Mouse (Mus musculus): Measurements from ENCODE around the gene Tob2. TPM values are rescaled to one million over a fixed set of nuclear protein-coding genes. Genes with fewer than 3 reads are reported as not detected.

Tob2 gene
- total RNA-seq (2012; rRNA removed) (21.8 and 25.3 TPM in 2 replicates), total RNA-seq (2014; rRNA removed) (5.0 and 5.6 TPM in 2 replicates), polyA plus RNA-seq (2012; ENCODE audit: insufficient read length, low read depth) (18.9 and 22.0 TPM in 2 replicates)

GRCm38 (mm10) chr15:81858517-81859329 lies at the start of gene Tob2:
Gene Tob2 (minus strand): TSS chr15:81858796.
- in situ Hi-C loops (cut with MboI; ENCODE audit: low pct_ligation_motif_present, low pct_unique_long_range_greater_than_20kb, low sequenced_read_pairs), result no loop called here
- peaks cover 37% of the 10 kb centered on the region for H3K79me2 ChIP-seq (replicated peaks; ENCODE audit: control insufficient read depth, extremely low read depth, insufficient read depth, poor library complexity, severe bottlenecking)
- H3K36me3 ChIP-seq (replicated peaks in 1 of 2; ENCODE audit: control insufficient read depth in 1 of 2, insufficient read depth in 1 of 2, low read length in 1 of 2), result peaks cover 0 to 17% of the 10 kb centered on the region in 2 experiments
- peak within 1 kb of the TSS; percentile 86 for H3K27ac ChIP-seq (ENCODE audit: insufficient read depth, low read depth)
- H3K9me3 ChIP-seq (replicated peaks; ENCODE audit: low read length), result no peaks in the 10 kb centered on the region
- peak; percentile 53 for DNase-seq (ENCODE audit: extremely low read depth)
- H3K27me3 ChIP-seq (replicated peaks), result no peaks in the 10 kb centered on the region
- TF ChIP-seq MAFK (IDR thresholded peaks at IDR 0.05; ENCODE audit: insufficient replicate concordance, low read length) (no peak), UBTF (IDR thresholded peaks at IDR 0.05; ENCODE audit: low read depth, low read length) (no peak), RCOR1 (conservative IDR thresholded peaks at IDR 0.05; ENCODE audit: low read depth, low read length) (0 out of 2 replicates have a peak, but pooled peaks have one; percentile 2), POLR2AphosphoS2 (IDR thresholded peaks at IDR 0.05; ENCODE audit: low read depth, low read length) (no peak), MEF2A (IDR thresholded peaks at IDR 0.05; ENCODE audit: borderline replicate concordance, low read depth, low read length) (no peak), GABPA (IDR thresholded peaks at IDR 0.05; ENCODE audit: insufficient replicate concordance, low read depth, low read length) (no peak), TCF12 (IDR thresholded peaks at IDR 0.05; ENCODE audit: low read depth, low read length) (no peak), IRF4 (IDR thresholded peaks at IDR 0.05; ENCODE audit: low read depth, low read length) (no peak), USF1 (IDR thresholded peaks at IDR 0.05; ENCODE audit: low read depth, low read length) (no peak), ZNF384 (IDR thresholded peaks at IDR 0.05; ENCODE audit: low read depth, low read length) (peak; percentile 70), ELF1 (IDR thresholded peaks at IDR 0.05; ENCODE audit: low read depth, low read length) (no peak), SIN3A (IDR thresholded peaks at IDR 0.05; ENCODE audit: low read length) (no peak; the same call in 1 of the 2 replicates), SMC3 (IDR thresholded peaks at IDR 0.05; ENCODE audit: low read depth, low read length) (no peak), ETS1 (conservative IDR thresholded peaks at IDR 0.05; ENCODE audit: low read depth, low read length) (no peak), BHLHE40 (IDR thresholded peaks at IDR 0.05; ENCODE audit: low read depth, low read length) (no peak)
- dilution Hi-C loops (cut with MboI; ENCODE audit: extremely low pct_ligation_motif_present, extremely low pct_unique_long_range_greater_than_20kb, low sequenced_read_pairs), result no loop called here
- H3K4me2 ChIP-seq (ENCODE audit: insufficient read depth, low read depth, poor library complexity, severe bottlenecking), result peak within 1 kb of the TSS; percentile 58
- peak within 1 kb of the TSS; percentile 85 for H3K9ac ChIP-seq (ENCODE audit: insufficient read depth, low read depth)
- peaks cover 3 to 22% of the 10 kb centered on the region in 2 experiments; a peak in 2 of 4 replicates for H3K4me1 ChIP-seq (ENCODE audit: control insufficient read depth in 1 of 2, insufficient read depth in 2 of 2)
- H3K4me3 ChIP-seq (replicated peaks in 1 of 3; ENCODE audit: low read depth in 2 of 3, low read length in 2 of 3, poor library complexity in 1 of 3), result peak within 1 kb of the TSS; percentile 74 to 89 (median 89)

DNA sequence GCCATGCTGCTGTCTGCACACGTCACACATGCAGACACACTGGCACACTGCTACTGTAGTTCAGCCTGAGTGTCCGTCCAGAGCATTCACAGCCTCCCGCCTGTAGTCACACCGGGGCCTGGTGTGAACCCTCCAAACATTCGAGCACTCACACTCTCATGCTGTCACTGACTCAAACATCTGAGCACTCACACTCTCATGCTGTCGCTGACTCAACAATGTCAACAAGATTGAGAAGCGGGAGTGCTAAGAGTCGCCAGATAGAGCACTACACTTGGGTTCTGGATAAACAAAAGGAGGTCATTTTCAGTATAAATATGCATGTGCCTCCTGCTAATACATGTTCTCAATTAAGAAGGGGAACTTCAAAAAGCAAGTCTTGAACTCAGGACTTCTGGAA lies 49.4 kb upstream of the Tob2 start:
- no peak for DNase-seq (ENCODE audit: extremely low read depth)
- no peak overlapping the region for H3K4me3 ChIP-seq (replicated peaks in 1 of 3; ENCODE audit: low read depth in 2 of 3, low read length in 2 of 3, poor library complexity in 1 of 3)
- H3K27ac ChIP-seq (ENCODE audit: insufficient read depth, low read depth), result no peak overlapping the region
- H3K27me3 ChIP-seq (replicated peaks), result no peaks in the 10 kb centered on the region
- dilution Hi-C loops (cut with MboI; ENCODE audit: extremely low pct_ligation_motif_present, extremely low pct_unique_long_range_greater_than_20kb, low sequenced_read_pairs) (no loop called here), in situ Hi-C loops (cut with MboI; ENCODE audit: low pct_ligation_motif_present, low pct_unique_long_range_greater_than_20kb, low sequenced_read_pairs) (loop anchor here (25.0 kb wide), 1 partner anchor 196 kb away; no protein-coding TSS in a partner anchor)
- TF ChIP-seq SIN3A (IDR thresholded peaks at IDR 0.05; ENCODE audit: low read length) (no peak), RAD21 (IDR thresholded peaks at IDR 0.05; ENCODE audit: low read depth, low read length) (no peak), MXI1 (IDR thresholded peaks at IDR 0.05; ENCODE audit: low read depth, low read length) (no peak)
- H3K79me2 ChIP-seq (replicated peaks; ENCODE audit: control insufficient read depth, extremely low read depth, insufficient read depth, poor library complexity, severe bottlenecking), result no peaks in the 10 kb centered on the region
- no peak overlapping the region for H3K4me2 ChIP-seq (ENCODE audit: insufficient read depth, low read depth, poor library complexity, severe bottlenecking)
- peaks cover 0 to 7% of the 10 kb centered on the region in 2 experiments; a peak in 2 of 4 replicates for H3K4me1 ChIP-seq (ENCODE audit: control insufficient read depth in 1 of 2, insufficient read depth in 2 of 2)
- H3K9me3 ChIP-seq (replicated peaks; ENCODE audit: low read length), result no peaks in the 10 kb centered on the region
- H3K36me3 ChIP-seq (replicated peaks in 1 of 2; ENCODE audit: control insufficient read depth in 1 of 2, insufficient read depth in 1 of 2, low read length in 1 of 2), result peaks cover 78 to 94% of the 10 kb centered on the region in 2 experiments
- H3K9ac ChIP-seq (ENCODE audit: insufficient read depth, low read depth), result no peak overlapping the region

All from CH12.LX (cell line).